Mouse (Mus musculus) testis, adult 2 months (tissue): ENCODE measurements around the gene Fam184b.

Experiments used
- CTCF ChIP-seq: fragments of 200-500 bp; IDR thresholded peaks from 2 replicates; pipeline ENCODE4 v1.5.1; 2012; ENCODE audit warnings: low read depth, mild to moderate bottlenecking, inconsistent platforms, low read length, moderate library complexity; ENCODE audit not compliant: control insufficient read depth, insufficient read depth, insufficient replicate concordance
- POLR2A ChIP-seq: fragments of 200-500 bp; IDR thresholded peaks from 2 replicates; pipeline ENCODE4 v1.6.1; 2012; ENCODE audit warnings: low read depth, mild to moderate bottlenecking, inconsistent platforms, low read length, moderate library complexity; ENCODE audit not compliant: control insufficient read depth

- TF ChIP-seq CTCF (no peak), POLR2A (no peak)
Measured at GRCm38 (mm10) chr5:45677639-45678038, 38.2 kb upstream of the Fam184b start.
